Mouse (Mus musculus): ENCODE results near the gene Lpo. TPM values are rescaled to one million over a fixed set of nuclear protein-coding genes. Genes with fewer than 3 reads are reported as not detected.

Lpo gene
- polyA plus RNA-seq, 1 experiment from 2014 or later: 0.18 TPM

DNA sequence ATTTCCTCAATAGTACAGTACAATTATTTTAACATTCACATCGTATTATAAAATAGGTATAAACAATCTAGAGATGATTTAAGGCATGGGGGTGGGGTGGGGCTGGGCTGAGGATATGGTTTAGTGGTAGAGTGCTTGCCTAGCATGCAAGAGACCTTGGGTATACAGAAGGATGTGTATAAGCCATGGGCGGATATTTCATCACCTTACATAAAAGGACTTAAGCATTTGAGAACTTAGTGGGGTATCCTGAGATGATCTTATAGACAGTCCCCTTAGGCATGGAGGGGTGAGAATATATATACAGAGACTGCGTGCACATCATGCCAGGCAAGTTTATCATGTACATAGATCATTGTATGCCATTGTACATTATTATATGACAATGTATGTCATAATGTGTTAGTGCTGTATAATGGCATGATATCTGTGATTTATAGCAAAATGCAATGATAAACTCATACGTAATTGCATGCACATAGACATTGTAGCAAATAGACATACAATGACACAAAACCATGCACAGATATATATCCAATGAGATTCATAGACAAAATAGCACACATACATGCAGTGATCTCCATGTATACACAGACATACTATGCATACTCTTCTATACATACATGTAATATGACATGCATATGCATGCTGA, 69.0 kb downstream of the Lpo start:
- 74% methylated on average over 4 of the region's 4 CpGs for WGBS

DNA sequence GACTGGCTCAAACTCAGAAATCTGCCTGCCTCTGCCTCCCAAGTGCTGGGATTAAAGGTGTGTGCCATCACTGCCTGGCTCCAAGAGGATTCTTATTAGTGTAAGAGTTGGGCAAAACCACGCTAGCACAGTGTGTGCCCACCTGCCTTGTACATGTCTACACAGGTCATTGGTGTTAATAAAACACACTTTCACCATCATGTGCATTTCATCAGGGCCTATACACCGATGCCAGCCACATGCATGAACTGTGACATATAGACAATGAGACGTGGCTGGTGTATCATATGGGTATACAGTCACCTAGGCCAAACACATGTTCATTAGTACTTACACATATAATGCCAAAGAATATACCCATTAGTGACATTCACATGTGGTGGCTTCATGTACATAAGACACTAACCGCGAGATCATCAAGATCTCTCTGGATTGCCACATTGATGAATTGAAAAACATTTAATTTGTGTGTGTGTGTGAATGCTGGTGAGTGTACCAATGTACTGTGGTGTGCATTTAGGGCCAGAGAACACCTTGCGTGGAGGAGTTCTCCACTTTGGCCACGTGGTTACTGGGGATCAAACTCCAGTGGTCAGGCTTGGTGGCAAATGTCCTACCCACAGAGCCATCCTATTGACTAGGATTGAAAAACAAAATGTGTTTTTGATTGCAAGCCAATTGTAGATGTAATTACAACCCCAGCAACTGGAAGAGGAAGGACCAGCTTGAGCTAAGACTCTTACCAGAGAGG, 69.8 kb downstream of the Lpo start:
- Histone ChIP-seq H3K4me2 (ENCODE audit: low read depth, low read length) (no peak overlapping the region), H3K4me1 (ENCODE audit: control insufficient read depth, insufficient read depth, low read length) (no peaks in the 10 kb centered on the region), H3K27me3 (replicated peaks; ENCODE audit: control insufficient read depth, insufficient read depth, low read length) (peaks cover 41% of the 10 kb centered on the region), H3K36me3 (ENCODE audit: control insufficient read depth, insufficient read depth, low read length) (no peaks in the 10 kb centered on the region), H3K9me3 (ENCODE audit: control insufficient read depth, low read length) (no peaks in the 10 kb centered on the region), H3K4me3 (ENCODE audit: low read depth, low read length) (no peak overlapping the region), H3K9ac (ENCODE audit: low read depth, low read length) (no peak overlapping the region), H3K27ac (replicated peaks; ENCODE audit: low read depth, low read length) (no peak overlapping the region)
- 72% methylated on average over 7 of the region's 7 CpGs for WGBS
- no peak for ATAC-seq (ENCODE audit: low read depth)
- no peak for DNase-seq (ENCODE audit: low spot score)

More for the DNA sequence above, 69.0 kb downstream of the Lpo start:
- H3K36me3 ChIP-seq (ENCODE audit: control insufficient read depth, insufficient read depth, low read length): no peaks in the 10 kb centered on the region
- no peak overlapping the region for H3K4me3 ChIP-seq (ENCODE audit: low read depth, low read length)
- no peak for DNase-seq (ENCODE audit: low spot score)
- H3K4me1 ChIP-seq (ENCODE audit: control insufficient read depth, insufficient read depth, low read length): peaks cover 7% of the 10 kb centered on the region; the same call in 1 of the 2 replicates
- H3K27me3 ChIP-seq (replicated peaks; ENCODE audit: control insufficient read depth, insufficient read depth, low read length): peaks cover 49% of the 10 kb centered on the region
- no peak overlapping the region for H3K9ac ChIP-seq (ENCODE audit: low read depth, low read length)
- H3K4me2 ChIP-seq (ENCODE audit: low read depth, low read length): no peak overlapping the region
- ATAC-seq (ENCODE audit: low read depth): no peak
- no peak overlapping the region for H3K27ac ChIP-seq (replicated peaks; ENCODE audit: low read depth, low read length)
- H3K9me3 ChIP-seq (ENCODE audit: control insufficient read depth, low read length): no peaks in the 10 kb centered on the region

- Histone ChIP-seq H3K36me3 (ENCODE audit: control insufficient read depth, insufficient read depth, low read length) (no peaks in the 10 kb centered on the region), H3K4me1 (ENCODE audit: control insufficient read depth, insufficient read depth, low read length) (no peaks in the 10 kb centered on the region), H3K27ac (replicated peaks; ENCODE audit: low read depth, low read length) (no peak overlapping the region), H3K9ac (ENCODE audit: low read depth, low read length) (no peak overlapping the region), H3K9me3 (ENCODE audit: control insufficient read depth, low read length) (no peaks in the 10 kb centered on the region), H3K27me3 (replicated peaks; ENCODE audit: control insufficient read depth, insufficient read depth, low read length) (peaks cover 31% of the 10 kb centered on the region), H3K4me3 (ENCODE audit: low read depth, low read length) (no peak overlapping the region), H3K4me2 (ENCODE audit: low read depth, low read length) (no peak overlapping the region)
- ATAC-seq (ENCODE audit: low read depth) (no peak), DNase-seq (ENCODE audit: low spot score) (no peak)
- 87% methylated on average over 25 of the region's 25 CpGs for WGBS
Observed at GRCm38 (mm10) chr11:87757001-87757954, 70.8 kb downstream of the Lpo start.

MicroRNA genes within 50 kb of the gene (microRNA counts, 519-probe panel; counts per million panel counts)
- microRNA mmu-miR-142-3p: 3,108 counts per million, percentile 74 among the panel's probes with 10 or more counts
- microRNA mmu-miR-142-5p: 3,160 counts per million, percentile 75 among the panel's probes with 10 or more counts

Small RNA genes within 50 kb of the gene (microRNA-seq; reads per million reads assigned to microRNA genes)
- gene Mir142 (ENCODE audit: borderline number of aligned reads) (not detected), gene Mir142b (ENCODE audit: borderline number of aligned reads) (not detected)

Other genes with a start within 250 kb of the Lpo start
- gene Mtmr4, start 236.1 kb downstream of the Lpo start, polyA plus RNA-seq (2014; fragmentation: Nextera tagmentation; extraction: Ambion mirVana): 33.2 and 34.3 TPM in 2 replicates
- 0.17 and 0.25 TPM in 2 replicates for gene Hsf5, start 211.1 kb downstream of the Lpo start, polyA plus RNA-seq (2014; fragmentation: Nextera tagmentation; extraction: Ambion mirVana)
- gene Rnf43, start 165.6 kb downstream of the Lpo start, polyA plus RNA-seq (2014; fragmentation: Nextera tagmentation; extraction: Ambion mirVana): 5.3 and 6.2 TPM in 2 replicates
- 146 and 153 TPM in 2 replicates for gene Supt4a, start 90.7 kb downstream of the Lpo start, polyA plus RNA-seq (2014; fragmentation: Nextera tagmentation; extraction: Ambion mirVana)
- 1.9 and 2.2 TPM in 2 replicates for gene Tspoap1, start 67.7 kb downstream of the Lpo start, polyA plus RNA-seq (2014; fragmentation: Nextera tagmentation; extraction: Ambion mirVana)
- gene Mpo, start 34.7 kb downstream of the Lpo start, polyA plus RNA-seq (2014; fragmentation: Nextera tagmentation; extraction: Ambion mirVana): 0.77 and 2.7 TPM in 2 replicates
- gene Mks1, start 24.9 kb upstream of the Lpo start, polyA plus RNA-seq (2014; fragmentation: Nextera tagmentation; extraction: Ambion mirVana): 11.9 and 12.9 TPM in 2 replicates
- gene Epx, start 47.2 kb upstream of the Lpo start, polyA plus RNA-seq (2014; fragmentation: Nextera tagmentation; extraction: Ambion mirVana): 0.12 TPM in 1 of 2 replicates, not detected in the other
- gene Olfr462, start 64.0 kb upstream of the Lpo start, polyA plus RNA-seq (2014; fragmentation: Nextera tagmentation; extraction: Ambion mirVana): not detected in 2 replicates
- gene Olfr463, start 69.1 kb upstream of the Lpo start, polyA plus RNA-seq (2014; fragmentation: Nextera tagmentation; extraction: Ambion mirVana): not detected in 2 replicates
- gene Olfr464, start 92.7 kb upstream of the Lpo start, polyA plus RNA-seq (2014; fragmentation: Nextera tagmentation; extraction: Ambion mirVana): 0.10 and 0.22 TPM in 2 replicates
- 13.0 and 13.7 TPM in 2 replicates for gene Dynll2, start 159.2 kb upstream of the Lpo start, polyA plus RNA-seq (2014; fragmentation: Nextera tagmentation; extraction: Ambion mirVana)
- gene Srsf1, start 219.1 kb upstream of the Lpo start, polyA plus RNA-seq (2014; fragmentation: Nextera tagmentation; extraction: Ambion mirVana): 291 and 327 TPM in 2 replicates
- 35.3 and 36.6 TPM in 2 replicates for gene Vezf1, start 240.0 kb upstream of the Lpo start, polyA plus RNA-seq (2014; fragmentation: Nextera tagmentation; extraction: Ambion mirVana)

Measured in embryonic facial prominence, embryonic 14.5 days (tissue).